Mouse (Mus musculus) bone marrow, adult 2 months (tissue): ENCODE results near the gene Tpmt. TPM values are rescaled to one million over a fixed set of nuclear protein-coding genes. Genes with fewer than 3 reads are reported as not detected.

Experiments used
- H3K27ac ChIP-seq: fragments of 200-500 bp; 2 replicates; pipeline ENCODE4 v1.5.1; 2012; ENCODE audit warnings: low read depth, mild to moderate bottlenecking, control low read depth, inconsistent platforms, low read length; ENCODE audit not compliant: control insufficient read depth, poor library complexity, insufficient read depth
- H3K4me1 ChIP-seq: fragments of 200-500 bp; 2 replicates; pipeline ENCODE4 v1.6.1; 2011; ENCODE audit warnings: low read length; ENCODE audit not compliant: control insufficient read depth, insufficient read depth
- H3K4me3 ChIP-seq: fragments of 200-500 bp; replicated peaks from 2 replicates; pipeline ENCODE3; 2011; ENCODE audit warnings: mild to moderate bottlenecking, low read depth, low read length, control low read depth; ENCODE audit not compliant: control insufficient read depth
- CTCF ChIP-seq: fragments of 200-500 bp; IDR thresholded peaks from 2 replicates; pipeline ENCODE4 v1.5.1; 2011; ENCODE audit warnings: low read length, control low read depth; ENCODE audit not compliant: control insufficient read depth, insufficient read depth
- POLR2A ChIP-seq: fragments of 200-500 bp; IDR thresholded peaks from 2 replicates; pipeline ENCODE4 v1.6.1; 2011; ENCODE audit warnings: low read depth, mild to moderate bottlenecking, control low read depth, low read length, borderline replicate concordance; ENCODE audit not compliant: control insufficient read depth
- WGBS: fragments of 180-500 bp; shearing (Covaris S2); methylation state at CpG from one replicate; pipeline ENCODE4 v1.1.7; 2018; 5-methylcytosine and 5-hydroxymethylcytosine counted together
- polyA plus RNA-seq: library from polyadenylated mRNA; stranded (reverse); fragments of >200 nt; gene quantifications from 2 replicates; pipeline ENCODE4 v1.2.4, GENCODE M21; 2011; ENCODE audit warnings: low replicate concordance; ENCODE audit not compliant: missing spikeins, insufficient read depth, insufficient read length

Tpmt gene
- polyA plus RNA-seq, 1 experiment: 4.4 TPM

DNA sequence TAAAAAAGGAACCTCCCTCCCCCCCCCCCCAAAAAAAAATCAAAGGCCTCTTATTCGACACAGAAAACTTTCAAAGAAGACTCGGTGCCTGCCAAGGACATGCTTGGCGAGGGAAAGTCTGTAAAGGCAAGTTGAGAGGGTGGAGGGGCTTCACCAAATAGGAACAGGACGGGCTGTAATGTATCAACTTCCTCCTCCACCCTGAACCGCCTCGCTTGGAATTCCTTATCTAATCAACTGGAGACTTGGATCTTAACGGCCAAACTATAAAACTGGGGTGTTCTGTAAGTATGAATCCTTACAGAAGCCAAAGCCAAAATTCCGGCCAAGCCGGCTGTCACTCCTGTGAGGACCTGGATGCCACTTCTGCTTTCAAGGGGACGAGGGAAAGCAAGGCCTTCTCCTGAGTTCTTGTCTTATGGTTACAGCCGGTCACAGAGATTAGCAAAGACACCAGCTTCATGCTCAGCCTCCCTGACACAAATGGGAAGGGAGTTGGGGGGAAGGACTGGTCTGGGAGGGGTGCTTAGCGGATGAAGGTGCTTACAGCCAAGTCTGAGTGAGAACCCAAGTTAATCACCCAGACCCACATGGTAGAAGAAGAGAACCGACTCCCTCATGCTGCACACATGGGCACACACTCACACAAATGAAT lies 64.6 kb downstream of the Tpmt start:
- 31% methylated on average over 13 of the region's 13 CpGs for WGBS
- TF ChIP-seq CTCF (no peak), POLR2A (no peak)
- no peak overlapping the region for H3K27ac ChIP-seq

DNA sequence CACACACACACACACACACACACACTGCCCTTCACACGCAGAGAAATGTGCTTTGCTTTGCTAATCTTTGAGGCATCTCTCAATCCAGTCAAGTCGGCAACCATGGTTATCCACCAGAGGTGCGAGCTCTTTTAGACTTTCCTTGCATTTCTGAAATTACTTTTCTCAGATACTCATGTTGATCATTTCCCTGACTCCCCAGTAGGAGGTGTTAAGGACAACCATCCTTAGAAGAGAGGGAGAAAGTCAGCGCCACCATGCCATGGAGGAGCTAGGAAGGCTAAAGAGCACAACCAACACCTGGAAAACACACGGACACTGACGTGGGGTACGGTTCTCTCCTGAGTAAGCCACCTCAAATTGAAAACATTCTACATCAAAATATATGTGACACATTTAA lies 68.0 kb downstream of the Tpmt start:
- H3K4me1 ChIP-seq: no peaks in the 10 kb centered on the region
- H3K27ac ChIP-seq: no peak overlapping the region
- no peak overlapping the region for H3K4me3 ChIP-seq
- TF ChIP-seq POLR2A (no peak), CTCF (no peak)
- WGBS: 72% methylated on average over 7 of the region's 7 CpGs

More for the DNA sequence above, 64.6 kb downstream of the Tpmt start:
- Histone ChIP-seq H3K4me3 (no peak overlapping the region), H3K4me1 (no peaks in the 10 kb centered on the region; the same call in 1 of the 2 replicates)

DNA sequence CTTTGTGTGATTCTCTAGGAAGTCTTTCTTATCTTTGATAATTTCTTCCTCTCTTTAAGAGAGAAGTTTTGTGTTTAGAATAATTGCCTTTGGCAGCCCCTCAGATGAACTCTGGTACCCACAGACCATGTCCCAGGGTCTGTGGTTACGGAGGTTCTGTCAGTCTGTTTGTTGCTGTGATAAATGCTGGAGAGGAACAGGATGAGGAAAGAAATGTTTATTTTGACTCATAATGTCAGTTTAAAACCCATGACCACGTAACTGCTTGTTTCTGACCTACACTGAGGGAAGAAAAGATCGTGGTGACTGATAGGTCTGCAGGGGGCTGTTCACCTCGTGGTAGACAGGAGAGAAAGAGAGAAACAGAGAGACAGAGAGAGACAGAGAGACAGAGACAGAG lies 68.6 kb downstream of the Tpmt start:
- H3K4me3 ChIP-seq: no peak overlapping the region
- H3K27ac ChIP-seq: no peak overlapping the region
- TF ChIP-seq POLR2A (no peak), CTCF (no peak)
- WGBS: 10% methylated on average over 4 of the region's 4 CpGs
- no peaks in the 10 kb centered on the region for H3K4me1 ChIP-seq

DNA sequence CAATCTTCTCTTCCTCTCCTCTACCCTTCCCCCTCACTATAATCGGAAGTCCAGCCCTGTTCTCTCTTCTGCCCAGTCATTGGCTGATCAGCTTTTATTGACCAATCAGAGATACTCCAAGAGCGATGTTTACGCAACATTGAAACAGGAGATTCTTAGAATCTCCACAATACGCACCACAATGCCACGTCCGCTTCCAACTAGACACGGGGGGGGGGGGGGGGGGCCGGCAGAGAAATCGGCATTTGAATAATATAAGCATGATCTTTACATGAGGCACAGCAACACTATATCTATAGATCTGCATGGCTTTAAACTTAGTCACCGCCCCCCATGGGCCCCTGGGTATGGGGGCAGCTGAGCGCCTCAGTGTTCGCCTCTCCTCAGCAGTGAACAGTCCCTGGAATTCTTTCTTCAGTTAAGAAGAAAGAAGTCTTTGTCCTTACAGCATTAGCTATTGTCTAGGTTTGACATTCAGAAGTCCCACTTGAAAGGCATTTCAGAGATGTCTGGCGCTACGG lies 69.4 kb downstream of the Tpmt start:
- H3K4me1 ChIP-seq: no peaks in the 10 kb centered on the region
- TF ChIP-seq POLR2A (no peak), CTCF (no peak)
- WGBS: 45% methylated on average over 14 of the region's 14 CpGs
- H3K27ac ChIP-seq: no peak overlapping the region
- H3K4me3 ChIP-seq: no peak overlapping the region

Other genes starting within 250 kb of the Tpmt start
- 7.1 and 10.7 TPM in 2 replicates for gene Kif13a, start 114.9 kb downstream of the Tpmt start, polyA plus RNA-seq
- gene Nhlrc1, start 29.9 kb downstream of the Tpmt start, polyA plus RNA-seq: not detected in 2 replicates
- 4.9 and 8.5 TPM in 2 replicates for gene Kdm1b, start 1.2 kb downstream of the Tpmt start, polyA plus RNA-seq
- gene Dek, start 61.5 kb upstream of the Tpmt start, polyA plus RNA-seq: 504 and 514 TPM in 2 replicates
- 3.8 and 8.3 TPM in 2 replicates for gene Rnf144b, start 77.9 kb upstream of the Tpmt start, polyA plus RNA-seq